Mouse (Mus musculus) forebrain, postnatal 0 days (tissue): Measurements from ENCODE around the gene Nanos3. TPM values are rescaled to one million over a fixed set of nuclear protein-coding genes. Genes with fewer than 3 reads are reported as not detected.

Experiments used
- ATAC-seq: fragments of 200-750 bp; cut with Nextera tagmentation; 2 replicates; pipeline ENCODE4 v1.8.0; 2017; ENCODE audit warnings: mild to moderate bottlenecking, moderate library complexity
- DNase-seq: peaks from one replicate; pipeline ENCODE4 v3.0.0-alpha.2; 2015
- H3K27ac ChIP-seq: fragments of 300-500 bp; sonication (generic); 2 replicates; pipeline ENCODE4 v1.5.1; 2014; ENCODE audit warnings: low read depth, mild to moderate bottlenecking, antibody characterized with exemption, low read length, moderate library complexity, mixed read lengths
- H3K27me3 ChIP-seq: fragments of 300-500 bp; sonication (generic); 2 replicates; pipeline ENCODE4 v1.6.1; 2014; ENCODE audit warnings: mild to moderate bottlenecking, low read length, mixed read lengths; ENCODE audit not compliant: insufficient read depth
- H3K36me3 ChIP-seq: fragments of 300-500 bp; sonication (generic); 2 replicates; pipeline ENCODE4 v1.6.1; 2014; ENCODE audit warnings: mild to moderate bottlenecking, moderate library complexity; ENCODE audit not compliant: insufficient read depth
- H3K4me1 ChIP-seq: fragments of 300-500 bp; sonication (generic); 2 replicates; pipeline ENCODE4 v1.6.1; 2014; ENCODE audit warnings: antibody characterized with exemption; ENCODE audit not compliant: insufficient read depth
- H3K4me2 ChIP-seq: fragments of 300-500 bp; sonication (generic); 2 replicates; pipeline ENCODE4 v1.6.1; 2014; ENCODE audit warnings: low read depth, mild to moderate bottlenecking, moderate library complexity
- H3K4me3 ChIP-seq: fragments of 300-500 bp; sonication (generic); 2 replicates; pipeline ENCODE4 v1.5.1; 2014; ENCODE audit warnings: low read depth, low read length, mixed read lengths
- H3K9ac ChIP-seq: fragments of 300-500 bp; sonication (generic); 2 replicates; pipeline ENCODE4 v1.6.1; 2014; ENCODE audit warnings: mild to moderate bottlenecking
- H3K9me3 ChIP-seq: fragments of 300-500 bp; sonication (generic); 2 replicates; pipeline ENCODE4 v1.6.1; 2016; ENCODE audit warnings: low read length
- CTCF ChIP-seq: sonication (generic); IDR thresholded peaks from 2 replicates; pipeline ENCODE4 v1.5.1; 2016; ENCODE audit warnings: antibody characterized with exemption, control low read depth, low read depth
- WGBS: fragments of 180-500 bp; shearing (Covaris S2); extraction: QIAGEN DNeasy Blood & Tissue Kit; methylation state at CpG from one replicate; pipeline ENCODE4 v1.1.7; 2014; 5-methylcytosine and 5-hydroxymethylcytosine counted together
- polyA plus RNA-seq: library from polyadenylated mRNA; unstranded; fragments of >200 nt; fragmentation: Nextera tagmentation; extraction: Ambion mirVana; gene quantifications from 2 replicates; pipeline ENCODE4 v1.2.1, GENCODE M21; 2015
- total RNA-seq: library from RNA; depleted of rRNA; stranded (reverse); fragments of >200 nt; gene quantifications from 2 replicates; pipeline ENCODE4 v1.2.3, GENCODE M21; 2014

Nanos3 gene
- total and polyA plus RNA-seq, 2 experiments from 2014 or later = 1.7 to 10.0 TPM

- Histone ChIP-seq H3K27me3 (no peaks in the 10 kb centered on the region), H3K9me3 (no peaks in the 10 kb centered on the region), H3K9ac (peak overlapping the region; percentile 26), H3K27ac (peak overlapping the region; percentile 79), H3K4me2 (peak overlapping the region; percentile 71), H3K4me1 (peaks cover 10% of the 10 kb centered on the region), H3K36me3 (no peaks in the 10 kb centered on the region), H3K4me3 (peak overlapping the region; percentile 50)
- TF ChIP-seq CTCF = no peak
- 1% methylated on average over 30 of the region's 30 CpGs for WGBS
- ATAC-seq (peak; percentile 87), DNase-seq (peak; percentile 84)
Observed at GRCm38 (mm10) chr8:84197922-84198774, 13.1 kb upstream of the Nanos3 start.

- Histone ChIP-seq H3K9ac (peak overlapping the region; percentile 26), H3K4me3 (peak overlapping the region; percentile 50), H3K27ac (peak overlapping the region; percentile 79), H3K27me3 (no peaks in the 10 kb centered on the region), H3K9me3 (no peaks in the 10 kb centered on the region), H3K4me1 (peaks cover 10% of the 10 kb centered on the region), H3K36me3 (no peaks in the 10 kb centered on the region), H3K4me2 (peak overlapping the region; percentile 71)
- 2% methylated on average over 43 of the region's 43 CpGs for WGBS
- DNase-seq (peak; percentile 95), ATAC-seq (peak; percentile 63)
- no peak for TF ChIP-seq CTCF
Observed at GRCm38 (mm10) chr8:84197141-84197921, 12.3 kb upstream of the Nanos3 start.

- no peak for TF ChIP-seq CTCF
- WGBS = 65% methylated on average over 3 of the region's 3 CpGs
Observed at GRCm38 (mm10) chr8:84194224-84194743, 9.3 kb upstream of the Nanos3 start.

GRCm38 (mm10) chr8:84193566-84193965 is 8.5 kb upstream of the Nanos3 start:
- ATAC-seq = no peak
- no peak for DNase-seq

More at GRCm38 (mm10) chr8:84194224-84194743, 9.3 kb upstream of the Nanos3 start:
- Histone ChIP-seq H3K36me3 (no peaks in the 10 kb centered on the region), H3K27me3 (no peaks in the 10 kb centered on the region), H3K9me3 (no peaks in the 10 kb centered on the region), H3K27ac (no peak overlapping the region), H3K4me3 (no peak overlapping the region), H3K9ac (no peak overlapping the region), H3K4me1 (peaks cover 10% of the 10 kb centered on the region), H3K4me2 (no peak overlapping the region)
- ATAC-seq = no peak
- DNase-seq = no peak

GRCm38 (mm10) chr8:84193161-84193560 is 8.1 kb upstream of the Nanos3 start:
- no peak for TF ChIP-seq CTCF
- ATAC-seq (no peak), DNase-seq (no peak)
- 77% methylated on average over 4 of the region's 4 CpGs for WGBS
- H3K27me3 ChIP-seq = no peaks in the 10 kb centered on the region
- H3K27ac ChIP-seq = no peak overlapping the region
- H3K36me3 ChIP-seq = no peaks in the 10 kb centered on the region
- no peaks in the 10 kb centered on the region for H3K9me3 ChIP-seq
- H3K9ac ChIP-seq = no peak overlapping the region
- no peak overlapping the region for H3K4me3 ChIP-seq
- peaks cover 6% of the 10 kb centered on the region for H3K4me1 ChIP-seq
- no peak overlapping the region for H3K4me2 ChIP-seq

More at GRCm38 (mm10) chr8:84193566-84193965, 8.5 kb upstream of the Nanos3 start:
- Histone ChIP-seq H3K4me2 (no peak overlapping the region), H3K9ac (no peak overlapping the region), H3K36me3 (no peaks in the 10 kb centered on the region), H3K27me3 (no peaks in the 10 kb centered on the region), H3K27ac (no peak overlapping the region), H3K9me3 (no peaks in the 10 kb centered on the region), H3K4me1 (peaks cover 10% of the 10 kb centered on the region), H3K4me3 (no peak overlapping the region)
- peak; percentile 50; the same call in 1 of the 2 replicates for TF ChIP-seq CTCF
- WGBS = 81% methylated on average over 5 of the region's 5 CpGs

DNA sequence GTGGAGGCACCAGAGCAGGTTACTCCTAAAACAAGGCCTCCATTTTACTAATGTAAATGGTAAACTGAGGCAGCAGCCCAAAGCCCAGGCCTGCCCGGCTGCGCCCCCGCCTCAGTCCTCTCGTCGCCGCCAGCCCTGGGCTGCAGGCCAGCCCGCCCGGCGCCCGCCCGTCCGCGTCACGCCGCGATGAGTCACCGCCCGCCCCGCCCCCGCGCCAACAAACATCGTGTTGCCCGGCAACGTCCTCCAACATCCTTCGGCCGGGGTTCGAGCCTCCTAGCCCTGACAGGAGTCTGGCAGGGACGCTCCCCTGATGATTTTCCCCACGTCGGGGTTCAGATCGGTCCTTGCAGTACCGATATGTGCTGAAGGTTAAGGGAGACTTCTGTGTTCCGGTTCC is 7.5 kb upstream of the Nanos3 start:
- TF ChIP-seq CTCF = no peak
- no peaks in the 10 kb centered on the region for H3K36me3 ChIP-seq
- H3K4me1 ChIP-seq = no peaks in the 10 kb centered on the region
- H3K27ac ChIP-seq = no peak overlapping the region
- H3K9me3 ChIP-seq = no peaks in the 10 kb centered on the region
- 0 out of 2 replicates have a peak, but pooled peaks cover 3% of the 10 kb centered on the region for H3K27me3 ChIP-seq
- 0 out of 2 replicates have a peak overlapping the region, but pooled peaks have one; percentile 10 for H3K4me3 ChIP-seq
- H3K9ac ChIP-seq = no peak overlapping the region
- H3K4me2 ChIP-seq = peak overlapping the region; percentile 24
- DNase-seq = peak; percentile 75
- 2% methylated on average over 33 of the region's 33 CpGs for WGBS
- peak; percentile 64 for ATAC-seq
